Mouse (Mus musculus): Measurements from ENCODE around the gene Olfr905.

DNA sequence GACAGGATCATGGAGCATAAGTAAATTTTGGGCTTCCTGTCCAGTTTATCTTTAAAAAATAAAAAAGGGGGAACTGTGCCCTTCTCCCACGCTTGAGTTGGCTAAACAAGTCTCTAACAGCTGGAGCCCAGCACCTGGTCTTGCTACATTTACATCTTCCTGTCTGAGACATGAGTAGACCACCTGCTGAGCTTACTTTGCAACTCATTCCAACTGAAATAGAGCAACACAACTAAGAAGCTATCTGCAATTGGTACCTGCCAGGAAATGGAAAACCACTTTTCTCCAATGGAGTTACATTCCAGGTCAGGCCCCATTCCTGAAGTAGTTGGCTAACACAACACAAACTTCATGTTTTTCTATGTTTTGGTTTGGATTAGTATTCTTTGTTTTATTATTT lies 43.9 kb upstream of the Olfr905 start:
- TF ChIP-seq GATA1 (IDR thresholded peaks at IDR 0.05; ENCODE audit: borderline replicate concordance, low read length) (no peak), FLI1 (IDR thresholded peaks at IDR 0.05; ENCODE audit: low read length) (no peak)
